Mouse (Mus musculus): ENCODE results near the gene Ptpn4. TPM values are rescaled to one million over a fixed set of nuclear protein-coding genes. Genes with fewer than 3 reads are reported as not detected.

Gene Ptpn4
- total RNA-seq, 2 experiments from 2014 or later, result 43.8 to 43.9 TPM

- no peak for DNase-seq (ENCODE audit: low spot score in 2 of 2)
Measured at GRCm38 (mm10) chr1:119646356-119646755, 191.1 kb downstream of the Ptpn4 start.

GRCm38 (mm10) chr1:119642367-119642766 is 195.0 kb downstream of the Ptpn4 start:
- no peak for DNase-seq (ENCODE audit: low spot score in 2 of 2)

GRCm38 (mm10) chr1:119641090-119641812 is 196.2 kb downstream of the Ptpn4 start:
- no peak for DNase-seq (ENCODE audit: low spot score in 2 of 2)

DNA sequence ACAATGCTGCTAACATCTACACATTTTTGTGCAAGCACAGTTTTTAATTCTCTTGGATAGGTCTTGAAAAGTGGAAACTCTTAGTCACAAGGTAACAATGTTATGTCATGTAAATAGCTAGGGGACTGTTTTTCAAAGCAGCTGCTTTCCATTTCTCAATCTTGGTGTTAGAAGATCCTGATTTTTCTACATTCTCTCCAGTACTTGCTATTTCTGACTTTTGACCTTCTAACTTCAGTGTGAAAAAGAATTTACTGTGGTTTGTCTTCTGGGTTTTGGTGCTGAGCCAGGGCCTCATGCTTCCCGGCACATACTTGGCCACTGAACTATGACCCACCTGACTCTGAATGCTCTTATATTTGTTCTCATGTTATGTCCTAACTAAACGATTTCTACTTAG is 197.4 kb downstream of the Ptpn4 start:
- DNase-seq (ENCODE audit: low spot score in 2 of 2), result no peak

DNA sequence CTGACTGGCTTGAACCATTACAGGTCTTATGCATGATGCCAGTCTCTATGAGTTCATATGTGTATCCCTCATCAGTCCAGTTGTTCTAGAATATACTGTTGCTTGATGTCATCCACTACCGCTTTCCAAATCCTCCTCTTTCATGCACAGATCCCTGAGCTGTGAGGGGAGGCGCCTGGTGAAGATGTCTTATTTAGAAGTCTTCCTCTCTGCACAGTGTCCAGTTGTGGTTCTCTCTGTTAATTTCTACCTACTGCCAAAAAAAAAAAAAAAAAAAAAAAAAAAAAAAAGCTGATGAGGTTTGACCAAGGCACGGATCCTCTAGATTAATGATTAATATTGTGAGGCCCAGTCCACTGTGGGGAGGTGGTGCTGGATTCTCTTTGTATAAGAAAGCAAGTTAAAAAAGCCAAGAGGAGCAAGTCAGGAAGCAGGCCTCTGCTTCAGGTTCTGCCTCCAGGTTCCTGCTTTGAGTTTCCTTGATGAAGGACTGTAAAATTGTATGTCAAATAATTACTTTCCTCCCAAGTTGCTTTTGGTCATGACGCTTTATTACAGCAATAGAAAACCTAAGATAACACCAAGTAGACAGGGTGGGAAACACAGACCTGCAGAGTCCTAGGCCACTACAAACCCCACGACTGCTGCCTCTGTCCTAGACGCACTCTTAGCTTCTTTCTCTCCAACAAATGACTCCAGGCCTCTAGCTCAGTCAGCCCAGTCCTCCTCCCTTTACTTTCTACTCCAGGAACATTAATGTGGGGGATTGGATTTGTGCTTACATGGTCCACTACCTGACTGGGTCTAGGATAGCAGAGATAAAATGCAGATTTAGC is 200.0 kb downstream of the Ptpn4 start:
- no peak for DNase-seq (ENCODE audit: low spot score in 2 of 2)

- DNase-seq (ENCODE audit: low spot score in 2 of 2), result no peak
Measured at GRCm38 (mm10) chr1:119634746-119635145, 202.7 kb downstream of the Ptpn4 start.

DNA sequence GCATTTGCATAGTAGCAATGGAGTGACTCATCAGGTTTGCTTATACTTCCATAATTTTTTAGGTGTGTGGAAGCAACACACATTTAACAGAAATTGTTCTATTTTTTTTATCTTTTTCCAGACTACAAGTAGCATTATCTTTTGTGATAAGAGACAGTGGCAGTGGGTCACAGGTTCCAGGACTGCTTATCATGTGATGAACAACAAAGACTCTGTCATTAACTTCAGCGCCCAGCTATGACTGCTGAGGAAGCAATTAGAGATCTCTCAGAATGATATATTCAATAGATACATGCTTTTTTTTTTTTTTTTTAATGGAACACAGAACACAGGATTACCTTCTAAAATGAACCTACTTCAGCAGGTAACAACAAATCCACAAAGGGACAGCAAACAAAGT is 207.0 kb downstream of the Ptpn4 start:
- no peak for DNase-seq (ENCODE audit: low spot score in 2 of 2)

- no peak for DNase-seq (ENCODE audit: low spot score in 2 of 2)
Measured at GRCm38 (mm10) chr1:119626837-119627236, 210.6 kb downstream of the Ptpn4 start.

DNA sequence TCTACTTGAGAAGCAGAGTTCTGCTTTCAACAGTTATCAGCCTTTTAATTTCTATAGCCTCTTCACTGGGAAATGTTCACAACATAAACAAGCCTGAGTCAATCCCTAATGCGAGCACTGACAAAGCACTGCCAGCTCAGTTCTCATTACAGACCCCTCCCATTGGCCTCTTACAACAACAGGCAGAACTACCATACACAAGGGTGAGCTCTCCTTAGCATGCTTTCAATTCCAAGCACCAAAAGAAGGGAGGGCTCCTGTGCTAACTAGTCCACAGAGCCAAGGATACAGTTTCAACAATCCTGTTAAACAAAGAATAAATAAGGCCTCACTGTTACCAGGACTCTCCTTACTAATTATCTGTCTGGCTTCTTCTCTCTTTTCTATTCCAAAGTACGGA is 213.0 kb downstream of the Ptpn4 start:
- no peak for DNase-seq (ENCODE audit: low spot score in 2 of 2)

GRCm38 (mm10) chr1:119605396-119605795 is 232.0 kb downstream of the Ptpn4 start:
- DNase-seq (ENCODE audit: low spot score in 2 of 2), result no peak

Other genes starting within 250 kb of the Ptpn4 start
- 1 to 10 TPM; 9.3 to 9.9 TPM for gene Epb41l5, start 188.6 kb downstream of the Ptpn4 start, total RNA-seq (2021)
- gene Tmem177, start 75.6 kb upstream of the Ptpn4 start, total RNA-seq (2021), result 1 to 10 TPM; 6.7 TPM
- under 1 TPM; 0.36 to 0.39 TPM for gene Cfap221, start 159.6 kb upstream of the Ptpn4 start, total RNA-seq (2021)
- 1 to 10 TPM; 2.3 to 2.5 TPM for gene Sctr, start 169.3 kb upstream of the Ptpn4 start, total RNA-seq (2021)
- gene Tmem37, start 236.5 kb upstream of the Ptpn4 start, total RNA-seq (2021), result 1 to 10 TPM; 1.0 to 2.0 TPM